Mouse (Mus musculus): ENCODE results near the gene Foxd1.

- TF ChIP-seq EP300 (IDR thresholded peaks at IDR 0.05; ENCODE audit: low read depth) (no peak), CTCF (IDR thresholded peaks at IDR 0.05; ENCODE audit: low read depth) (no peak)
These were observed 36.8 kb upstream of the Foxd1 start for GRCm38 (mm10) chr13:98317246-98317677.

Measured in liver, embryonic 14.5 days (tissue).